Mouse (Mus musculus): ENCODE results near the gene Slc46a3.

DNA sequence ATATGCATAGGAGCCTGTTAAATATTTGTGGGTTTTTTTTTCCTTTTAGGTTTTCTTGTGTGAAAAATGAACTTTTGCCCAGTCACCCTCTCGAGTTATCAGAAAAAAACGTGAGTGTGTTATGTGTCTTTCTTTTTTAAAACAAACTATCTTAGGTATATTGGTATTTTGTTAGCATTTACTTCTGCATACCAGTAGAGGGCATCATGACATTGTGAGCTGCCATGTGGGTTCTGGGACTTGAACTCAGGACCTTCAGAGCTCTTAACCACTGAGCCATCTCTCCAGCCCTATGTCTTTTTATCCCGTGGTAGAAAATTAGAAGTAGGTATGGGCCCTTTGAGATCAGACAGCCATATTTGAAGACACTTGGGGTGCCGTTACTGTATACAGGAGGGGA lies 25.9 kb downstream of the Slc46a3 start:
- TF ChIP-seq GATA1 (IDR thresholded peaks at IDR 0.05; ENCODE audit: borderline replicate concordance, low read length) = no peak
- no peak for TF ChIP-seq FLI1 (IDR thresholded peaks at IDR 0.05; ENCODE audit: low read length)

All from megakaryocyte, embryonic 14.5 days (primary cell).